Comparison of ENCODE assay signal across 15 mouse cellular contexts in the genomic region with DNA sequence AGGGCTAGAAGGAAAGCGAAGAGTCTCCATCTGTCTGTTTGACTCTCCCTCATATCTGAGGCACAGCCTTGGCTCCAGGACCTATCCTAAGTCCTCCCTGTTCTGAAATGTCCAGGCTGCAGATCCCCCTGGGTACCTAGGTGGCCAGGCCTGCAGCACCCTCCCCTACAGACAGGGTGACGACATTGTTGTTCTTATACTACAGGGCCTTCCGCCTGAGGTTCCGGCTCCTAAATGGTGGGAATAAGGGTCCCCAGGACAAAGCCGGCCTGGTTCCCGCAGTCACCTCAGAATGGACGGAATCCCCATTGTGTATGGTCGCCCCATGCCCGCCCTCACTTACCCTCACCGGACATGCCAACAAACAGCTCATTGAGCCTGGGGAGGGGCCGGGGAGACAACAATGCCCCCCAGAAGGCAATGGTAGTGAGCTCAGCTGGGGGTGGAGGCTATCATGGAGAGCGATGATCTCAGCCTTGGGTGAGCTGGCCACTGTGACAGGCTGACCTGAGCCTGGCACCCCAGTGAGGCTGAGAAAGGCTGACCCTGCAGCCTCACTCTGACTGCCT. TPM values are rescaled to one million over a fixed set of nuclear protein-coding genes. Genes with fewer than 3 reads are reported as not detected.
DNase-seq lines count a peak whose midpoint lies in the region; ATAC-seq and TF ChIP-seq lines count a peak whose summit lies in the region.
"Had no signal": no experiment of that assay in that cellular context is flagged by ENCODE, and none has a peak within 500 bp of the region (broad histone marks: within the 10 kb centered on the region; RNA-seq: fewer than 3 reads in every experiment).

No protein-coding gene starts in this region.

- peak overlapping the region; percentile 86 for H3K27ac ChIP-seq in heart, adult 2 months
- peak overlapping the region; percentile 43; the same call in 1 of the 2 replicates for H3K27ac ChIP-seq in kidney, embryonic 16.5 days (ENCODE audit: low read length)
- H3K27ac ChIP-seq in kidney, embryonic 14.5 days (ENCODE audit: low read depth, low read length): no peak overlapping the region
- peak overlapping the region; percentile 38; the same call in 1 of the 2 replicates for H3K27ac ChIP-seq in lung, embryonic 14.5 days (ENCODE audit: low read depth)

- H3K27me3 ChIP-seq in heart, adult 2 months (ENCODE audit: control insufficient read depth, insufficient read depth, low read length): no peaks in the 10 kb centered on the region
- no peaks in the 10 kb centered on the region for H3K27me3 ChIP-seq in kidney, embryonic 16.5 days (ENCODE audit: insufficient read depth, low read length)
- H3K27me3 ChIP-seq in kidney, embryonic 14.5 days (ENCODE audit: control insufficient read depth, insufficient read depth, low read length): 0 out of 2 replicates have a peak, but pooled peaks cover 3% of the 10 kb centered on the region
- no peaks in the 10 kb centered on the region for H3K27me3 ChIP-seq in lung, embryonic 14.5 days (ENCODE audit: insufficient read depth, low read length)

- TF ChIP-seq POLR2A in heart, adult 2 months (IDR thresholded peaks at IDR 0.05; ENCODE audit: insufficient read depth, low read depth, low read length): no peak

- TF ChIP-seq EP300 in heart, adult 2 months (IDR thresholded peaks at IDR 0.05; ENCODE audit: insufficient read depth, low read depth, low read length): no peak

- peaks cover 30% of the 10 kb centered on the region for H3K4me1 ChIP-seq in heart, adult 2 months (ENCODE audit: control insufficient read depth, insufficient read depth, low read length)
- peaks cover 29% of the 10 kb centered on the region for H3K4me1 ChIP-seq in kidney, embryonic 16.5 days (ENCODE audit: insufficient read depth, low read length)
- H3K4me1 ChIP-seq in kidney, embryonic 14.5 days (ENCODE audit: control insufficient read depth, insufficient read depth, low read length): peaks cover 18% of the 10 kb centered on the region
- 0 out of 2 replicates have a peak, but pooled peaks cover 2% of the 10 kb centered on the region for H3K4me1 ChIP-seq in lung, embryonic 14.5 days (ENCODE audit: insufficient read depth)

- no peaks in the 10 kb centered on the region for H3K36me3 ChIP-seq in heart, adult 2 months (ENCODE audit: control insufficient read depth, insufficient read depth, low read length)
- no peaks in the 10 kb centered on the region for H3K36me3 ChIP-seq in kidney, embryonic 16.5 days (ENCODE audit: insufficient read depth, low read length)
- H3K36me3 ChIP-seq in kidney, embryonic 14.5 days (ENCODE audit: control insufficient read depth, insufficient read depth, low read length): no peaks in the 10 kb centered on the region
- no peaks in the 10 kb centered on the region for H3K36me3 ChIP-seq in lung, embryonic 14.5 days (ENCODE audit: insufficient read depth)

- H3K79me2 ChIP-seq in heart, adult 2 months (replicated peaks; ENCODE audit: control insufficient read depth, insufficient read depth, low read length): no peaks in the 10 kb centered on the region

- ATAC-seq in kidney, embryonic 16.5 days (ENCODE audit: low FRiP score, low TSS enrichment): no peak
- ATAC-seq in kidney, embryonic 14.5 days (ENCODE audit: low FRiP score, low TSS enrichment): no peak
- ATAC-seq in lung, embryonic 14.5 days (ENCODE audit: insufficient read depth): no peak
- ATAC-seq: inflammation-experienced regulatory T-cells, adult 6 months had no signal

- H3K9ac ChIP-seq in heart, adult 2 months (ENCODE audit: low read depth, low read length): 0 out of 2 replicates have a peak overlapping the region, but pooled peaks have one; percentile 15
- no peak overlapping the region for H3K9ac ChIP-seq in kidney, embryonic 16.5 days (replicated peaks; ENCODE audit: low read length)
- no peak overlapping the region for H3K9ac ChIP-seq in kidney, embryonic 14.5 days (ENCODE audit: low read depth, low read length)
- no peak overlapping the region for H3K9ac ChIP-seq in lung, embryonic 14.5 days

- DNase-seq in heart, adult 2 months: no peak
- no peak for DNase-seq in heart, adult 9 months (ENCODE audit: low spot score in 2 of 2)
- DNase-seq in brain, adult 2 months (ENCODE audit: low read depth, low spot score): peak; percentile 59
- DNase-seq in lung, embryonic 14.5 days: no peak
- no peak for DNase-seq in Muller cell, postnatal 12 days (ENCODE audit: inconsistent ontology term)
- no peak for DNase-seq in testis, postnatal 14 days (ENCODE audit: low spot score)
- DNase-seq: adrenal gland, postnatal 10 days; B cell, adult 2 months; cerebellum, postnatal 36 days; heart, adult 18-20 months; midbrain, embryonic 14.5 days; right cerebral cortex, postnatal 4 days had no signal

- TF ChIP-seq CTCF in heart, adult 2 months (IDR thresholded peaks at IDR 0.05): no peak
- TF ChIP-seq CTCF in lung, embryonic 14.5 days (IDR thresholded peaks at IDR 0.05; ENCODE audit: low read depth): no peak

- H3K4me2 ChIP-seq in kidney, embryonic 16.5 days (replicated peaks; ENCODE audit: low read depth, low read length): no peak overlapping the region
- H3K4me2 ChIP-seq in kidney, embryonic 14.5 days (replicated peaks; ENCODE audit: low read depth, low read length): no peak overlapping the region
- no peak overlapping the region for H3K4me2 ChIP-seq in lung, embryonic 14.5 days

- WGBS in heart, adult 2 months: 54% methylated on average over 12 of the region's 12 CpGs
- 83% methylated on average over 12 of the region's 12 CpGs for WGBS in kidney, embryonic 16.5 days
- 82% methylated on average over 12 of the region's 12 CpGs for WGBS in kidney, embryonic 14.5 days
- WGBS in lung, embryonic 14.5 days: 73% methylated on average over 12 of the region's 12 CpGs

- intact Hi-C loops in heart, adult 2 months (cut with DNase I): loop anchor here (2.0 kb wide), 1 partner anchor 22 kb away; no protein-coding TSS in a partner anchor

- H3K4me3 ChIP-seq in heart, adult 2 months: no peak overlapping the region
- H3K4me3 ChIP-seq in kidney, embryonic 16.5 days (ENCODE audit: low read length): no peak overlapping the region
- H3K4me3 ChIP-seq in kidney, embryonic 14.5 days (ENCODE audit: low read length): no peak overlapping the region
- H3K4me3 ChIP-seq in lung, embryonic 14.5 days (ENCODE audit: low read depth, low read length): no peak overlapping the region

- peaks cover 4% of the 10 kb centered on the region; the same call in 1 of the 2 replicates for H3K9me3 ChIP-seq in kidney, embryonic 16.5 days (ENCODE audit: low read length)
- H3K9me3 ChIP-seq in kidney, embryonic 14.5 days (ENCODE audit: control insufficient read depth, low read length): no peaks in the 10 kb centered on the region
- no peaks in the 10 kb centered on the region for H3K9me3 ChIP-seq in lung, embryonic 14.5 days (ENCODE audit: low read depth, low read length)

RNA-seq across cellular contexts. Expression of gene Dll4, which starts 10.8 kb away (rescaled TPM):
- 10 to 100 TPM; 13.7 to 15.8 TPM for total RNA-seq in heart, adult 2 months (2021)
- polyA plus RNA-seq in heart, adult 2 months (2012; rRNA removed): 22.0 and 35.8 TPM in 2 replicates
- polyA plus RNA-seq in kidney, embryonic 16.5 days (2015; fragmentation: Nextera tagmentation; extraction: Ambion mirVana): 12.9 and 13.5 TPM in 2 replicates
- polyA plus RNA-seq in kidney, embryonic 14.5 days (2014; fragmentation: Nextera tagmentation; extraction: Ambion mirVana): 4.9 and 8.3 TPM in 2 replicates
- polyA plus RNA-seq in lung, embryonic 14.5 days (2014; fragmentation: Nextera tagmentation; extraction: Ambion mirVana): 8.1 and 10.0 TPM in 2 replicates
- polyA plus RNA-seq: inflammation-experienced regulatory T-cells, adult 6 months had no signal

RNA-seq across cellular contexts. Expression of gene Vps18, which starts 26.3 kb away (rescaled TPM):
- total RNA-seq in heart, adult 2 months (2021): 10 to 100 TPM; 12.2 TPM
- 10.2 and 12.6 TPM in 2 replicates for polyA plus RNA-seq in heart, adult 2 months (2012; rRNA removed)
- 23.0 and 23.1 TPM in 2 replicates for polyA plus RNA-seq in kidney, embryonic 16.5 days (2015; fragmentation: Nextera tagmentation; extraction: Ambion mirVana)
- polyA plus RNA-seq in kidney, embryonic 14.5 days (2014; fragmentation: Nextera tagmentation; extraction: Ambion mirVana): 7.1 and 13.3 TPM in 2 replicates
- 15.9 and 17.5 TPM in 2 replicates for polyA plus RNA-seq in lung, embryonic 14.5 days (2014; fragmentation: Nextera tagmentation; extraction: Ambion mirVana)

RNA-seq across cellular contexts. Expression of gene Chac1, which starts 36.2 kb away (rescaled TPM):
- total RNA-seq in heart, adult 2 months (2021): 10 to 100 TPM in 1 of 2 experiments, 1 to 10 TPM in 1; 5.6 to 13.7 TPM
- polyA plus RNA-seq in heart, adult 2 months (2012; rRNA removed): 6.2 and 8.1 TPM in 2 replicates
- 0.86 and 1.3 TPM in 2 replicates for polyA plus RNA-seq in kidney, embryonic 16.5 days (2015; fragmentation: Nextera tagmentation; extraction: Ambion mirVana)
- polyA plus RNA-seq in kidney, embryonic 14.5 days (2014; fragmentation: Nextera tagmentation; extraction: Ambion mirVana): 0.38 and 1.0 TPM in 2 replicates
- polyA plus RNA-seq in lung, embryonic 14.5 days (2014; fragmentation: Nextera tagmentation; extraction: Ambion mirVana): 0.64 and 0.70 TPM in 2 replicates
- polyA plus RNA-seq: inflammation-experienced regulatory T-cells, adult 6 months had no signal

RNA-seq across cellular contexts. Expression of gene Rhov, which starts 43.8 kb away (rescaled TPM):
- not detected for total RNA-seq in heart, adult 2 months (2021)
- polyA plus RNA-seq in heart, adult 2 months (2012; rRNA removed): 0.12 TPM in 1 of 2 replicates, not detected in the other
- polyA plus RNA-seq in kidney, embryonic 16.5 days (2015; fragmentation: Nextera tagmentation; extraction: Ambion mirVana): 1.8 and 2.3 TPM in 2 replicates
- 0.23 and 0.61 TPM in 2 replicates for polyA plus RNA-seq in kidney, embryonic 14.5 days (2014; fragmentation: Nextera tagmentation; extraction: Ambion mirVana)
- 0.11 and 0.24 TPM in 2 replicates for polyA plus RNA-seq in lung, embryonic 14.5 days (2014; fragmentation: Nextera tagmentation; extraction: Ambion mirVana)
- total RNA-seq: heart, adult 18-20 months had no signal
